Mouse (Mus musculus): ENCODE results near the gene Chaf1a.

- TF ChIP-seq CTCF (IDR thresholded peaks at IDR 0.05; ENCODE audit: low read depth) = no peak
- no peak for TF ChIP-seq EP300 (optimal IDR thresholded peaks at IDR 0.05)
Observed at GRCm38 (mm10) chr17:56100811-56101210, 60.6 kb downstream of the Chaf1a start.
